Mouse (Mus musculus): Measurements from ENCODE around the gene Osbpl9. TPM values are rescaled to one million over a fixed set of nuclear protein-coding genes. Genes with fewer than 3 reads are reported as not detected.

Gene Osbpl9
- polyA plus RNA-seq, 1 experiment from 2014 or later = 54.7 TPM

DNA sequence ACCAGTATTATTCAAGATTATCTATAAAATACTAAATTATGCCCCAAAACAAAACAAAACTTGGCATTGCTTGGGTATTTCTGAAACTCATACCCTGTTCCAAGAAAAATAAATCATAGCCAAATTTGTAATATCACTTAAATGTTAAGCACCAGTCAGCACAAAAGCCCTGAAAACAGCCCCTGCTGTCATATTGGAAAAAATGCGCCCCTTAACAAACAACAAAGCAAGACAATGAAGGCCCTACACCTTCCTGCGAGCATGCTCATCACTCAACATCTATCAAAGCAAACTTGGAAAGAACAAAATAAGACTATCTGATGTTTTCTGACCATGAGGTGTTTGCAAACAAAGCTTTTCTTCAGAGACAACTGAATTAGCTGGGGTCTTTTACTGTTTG is 91.1 kb downstream of the Osbpl9 start:
- ATAC-seq (ENCODE audit: low read depth) = no peak
- no peak overlapping the region for H3K4me3 ChIP-seq (ENCODE audit: low read depth, low read length)
- peaks cover 10% of the 10 kb centered on the region for H3K4me1 ChIP-seq (ENCODE audit: control insufficient read depth, insufficient read depth, low read length)
- H3K36me3 ChIP-seq (ENCODE audit: control insufficient read depth, insufficient read depth, low read length) = no peaks in the 10 kb centered on the region
- H3K27ac ChIP-seq (replicated peaks; ENCODE audit: low read depth, low read length) = no peak overlapping the region
- H3K4me2 ChIP-seq (ENCODE audit: low read depth, low read length) = no peak overlapping the region
- no peak for DNase-seq (ENCODE audit: low spot score)
- no peaks in the 10 kb centered on the region for H3K9me3 ChIP-seq (ENCODE audit: control insufficient read depth, low read length)
- 92% methylated on average over 2 of the region's 2 CpGs for WGBS
- no peak overlapping the region for H3K9ac ChIP-seq (ENCODE audit: low read depth, low read length)
- H3K27me3 ChIP-seq (replicated peaks; ENCODE audit: control insufficient read depth, insufficient read depth, low read length) = no peaks in the 10 kb centered on the region

DNA sequence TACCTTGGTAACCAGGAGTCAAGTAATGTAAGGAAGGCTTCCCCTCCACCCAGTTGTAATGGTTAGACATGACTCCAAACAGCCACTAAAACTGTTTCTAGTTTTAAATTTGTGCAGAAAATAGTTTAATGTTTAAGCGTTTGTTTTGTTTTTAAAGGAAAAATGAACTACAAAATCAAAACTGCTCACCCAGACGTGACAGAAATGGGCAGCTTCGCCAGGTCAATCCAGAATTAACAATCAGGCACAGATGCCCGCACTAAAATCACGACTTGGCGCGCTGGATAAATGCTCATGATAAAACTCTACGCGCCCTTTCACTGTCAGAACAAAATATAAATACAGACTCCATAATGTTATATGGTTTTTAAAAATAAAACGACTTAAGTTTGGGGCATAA is 92.4 kb downstream of the Osbpl9 start:
- H3K9me3 ChIP-seq (ENCODE audit: control insufficient read depth, low read length) = no peaks in the 10 kb centered on the region
- no peak overlapping the region for H3K4me3 ChIP-seq (ENCODE audit: low read depth, low read length)
- DNase-seq (ENCODE audit: low spot score) (no peak), ATAC-seq (ENCODE audit: low read depth) (no peak)
- no peak overlapping the region for H3K4me2 ChIP-seq (ENCODE audit: low read depth, low read length)
- no peaks in the 10 kb centered on the region for H3K27me3 ChIP-seq (replicated peaks; ENCODE audit: control insufficient read depth, insufficient read depth, low read length)
- H3K36me3 ChIP-seq (ENCODE audit: control insufficient read depth, insufficient read depth, low read length) = no peaks in the 10 kb centered on the region
- H3K9ac ChIP-seq (ENCODE audit: low read depth, low read length) = no peak overlapping the region
- 88% methylated on average over 10 of the region's 10 CpGs for WGBS
- H3K4me1 ChIP-seq (ENCODE audit: control insufficient read depth, insufficient read depth, low read length) = no peaks in the 10 kb centered on the region
- H3K27ac ChIP-seq (replicated peaks; ENCODE audit: low read depth, low read length) = no peak overlapping the region

DNA sequence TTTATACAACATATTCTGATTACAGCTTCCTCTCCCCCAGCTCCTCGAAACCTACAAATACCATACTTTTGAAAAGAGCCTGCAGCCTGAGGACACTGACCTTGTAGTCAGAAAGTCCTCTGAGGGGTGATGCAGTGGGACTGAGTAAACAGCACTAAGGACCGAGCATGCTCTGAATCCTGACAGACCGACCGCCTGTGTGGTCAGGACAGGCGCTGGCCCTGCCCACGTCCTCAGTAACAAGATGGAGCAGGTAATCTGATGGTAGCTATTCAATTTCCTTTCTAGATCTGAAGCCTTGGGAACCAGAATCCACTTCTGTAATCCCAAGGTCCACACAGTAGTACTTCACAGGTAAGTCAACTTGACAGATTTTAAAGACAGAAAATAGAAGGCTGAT is 93.1 kb downstream of the Osbpl9 start:
- ATAC-seq (ENCODE audit: low read depth) (no peak), DNase-seq (ENCODE audit: low spot score) (no peak)
- Histone ChIP-seq H3K27ac (replicated peaks; ENCODE audit: low read depth, low read length) (no peak overlapping the region), H3K4me2 (ENCODE audit: low read depth, low read length) (no peak overlapping the region), H3K36me3 (ENCODE audit: control insufficient read depth, insufficient read depth, low read length) (no peaks in the 10 kb centered on the region), H3K4me1 (ENCODE audit: control insufficient read depth, insufficient read depth, low read length) (no peaks in the 10 kb centered on the region), H3K4me3 (ENCODE audit: low read depth, low read length) (no peak overlapping the region), H3K27me3 (replicated peaks; ENCODE audit: control insufficient read depth, insufficient read depth, low read length) (no peaks in the 10 kb centered on the region), H3K9me3 (ENCODE audit: control insufficient read depth, low read length) (no peaks in the 10 kb centered on the region), H3K9ac (ENCODE audit: low read depth, low read length) (no peak overlapping the region)
- 76% methylated on average over 6 of the region's 6 CpGs for WGBS

DNA sequence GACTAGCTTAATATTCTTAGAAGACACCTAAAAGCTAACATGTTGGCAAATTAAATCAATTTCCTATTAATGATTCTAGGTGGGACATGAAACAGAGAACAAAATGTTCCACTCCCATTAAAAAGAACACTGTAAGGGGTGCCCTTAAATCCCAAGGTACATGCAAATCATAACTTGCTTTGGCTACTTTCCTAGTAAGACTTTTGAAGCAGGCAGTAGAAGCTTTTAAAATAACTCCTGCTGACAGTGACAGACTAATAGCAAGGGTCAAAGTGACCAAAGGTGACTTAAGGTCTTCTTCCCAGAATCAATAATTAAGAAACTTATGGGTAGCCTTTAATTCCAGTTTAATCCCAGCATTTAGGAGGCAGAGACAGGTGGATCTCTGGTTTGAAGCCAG is 95.5 kb downstream of the Osbpl9 start:
- H3K36me3 ChIP-seq (ENCODE audit: control insufficient read depth, insufficient read depth, low read length) = no peaks in the 10 kb centered on the region; the same call in 1 of the 2 replicates

DNA sequence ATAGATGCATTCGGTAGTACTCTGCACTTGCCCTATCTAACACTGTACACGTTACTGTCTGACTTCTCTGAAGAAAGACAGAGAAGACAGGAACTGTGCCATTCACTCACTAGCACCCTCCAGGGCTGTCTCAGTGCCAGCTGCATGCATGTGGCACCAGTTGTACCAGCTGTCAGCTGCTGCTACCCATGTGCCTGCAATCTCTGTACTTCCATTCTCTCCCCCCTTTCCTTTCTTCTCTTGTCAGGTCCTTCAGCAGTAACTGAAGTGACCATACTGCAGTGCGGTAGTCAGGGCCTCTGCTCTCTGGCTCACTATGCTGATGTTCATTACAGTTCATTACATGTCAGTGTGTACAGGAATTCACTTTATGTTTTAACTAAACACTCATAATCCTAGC is 96.0 kb downstream of the Osbpl9 start:
- no peak overlapping the region for H3K9ac ChIP-seq (ENCODE audit: low read depth, low read length)
- ATAC-seq (ENCODE audit: low read depth) (no peak), DNase-seq (ENCODE audit: low spot score) (no peak)
- H3K9me3 ChIP-seq (ENCODE audit: control insufficient read depth, low read length) = no peaks in the 10 kb centered on the region
- peaks cover 5% of the 10 kb centered on the region; the same call in 1 of the 2 replicates for H3K36me3 ChIP-seq (ENCODE audit: control insufficient read depth, insufficient read depth, low read length)
- H3K27me3 ChIP-seq (replicated peaks; ENCODE audit: control insufficient read depth, insufficient read depth, low read length) = no peaks in the 10 kb centered on the region
- H3K4me1 ChIP-seq (ENCODE audit: control insufficient read depth, insufficient read depth, low read length) = peaks cover 6% of the 10 kb centered on the region; the same call in 1 of the 2 replicates
- no peak overlapping the region for H3K4me3 ChIP-seq (ENCODE audit: low read depth, low read length)
- no peak overlapping the region for H3K4me2 ChIP-seq (ENCODE audit: low read depth, low read length)
- no peak overlapping the region for H3K27ac ChIP-seq (replicated peaks; ENCODE audit: low read depth, low read length)
- 77% methylated on average over 3 of the region's 3 CpGs for WGBS

More for the DNA sequence above, 95.5 kb downstream of the Osbpl9 start:
- no peak overlapping the region for H3K27ac ChIP-seq (replicated peaks; ENCODE audit: low read depth, low read length)
- ATAC-seq (ENCODE audit: low read depth) (no peak), DNase-seq (ENCODE audit: low spot score) (no peak)
- peaks cover 6% of the 10 kb centered on the region; the same call in 1 of the 2 replicates for H3K4me1 ChIP-seq (ENCODE audit: control insufficient read depth, insufficient read depth, low read length)
- no peaks in the 10 kb centered on the region for H3K27me3 ChIP-seq (replicated peaks; ENCODE audit: control insufficient read depth, insufficient read depth, low read length)
- no peak overlapping the region for H3K4me2 ChIP-seq (ENCODE audit: low read depth, low read length)
- H3K9ac ChIP-seq (ENCODE audit: low read depth, low read length) = no peak overlapping the region
- no peak overlapping the region for H3K4me3 ChIP-seq (ENCODE audit: low read depth, low read length)
- no peaks in the 10 kb centered on the region for H3K9me3 ChIP-seq (ENCODE audit: control insufficient read depth, low read length)

DNA sequence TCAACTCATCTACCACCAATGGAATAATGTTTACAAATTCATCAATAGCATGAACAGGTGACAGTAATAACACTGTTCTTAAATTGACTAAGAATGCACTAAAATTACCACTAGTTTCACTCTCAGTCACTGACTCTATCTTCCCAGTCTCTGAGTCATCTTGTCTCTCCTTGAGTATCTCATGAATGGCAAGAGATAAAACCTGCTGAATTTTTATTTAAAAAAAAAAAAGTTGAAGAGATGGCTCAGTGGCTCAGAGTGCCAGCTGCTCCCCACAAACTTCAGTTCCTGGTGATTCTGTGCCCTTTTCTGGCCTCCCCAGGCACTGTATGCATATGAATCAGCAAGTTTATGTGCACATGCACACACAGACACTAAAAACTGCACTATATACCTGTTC is 96.8 kb downstream of the Osbpl9 start:
- Histone ChIP-seq H3K27ac (replicated peaks; ENCODE audit: low read depth, low read length) (no peak overlapping the region), H3K4me3 (ENCODE audit: low read depth, low read length) (no peak overlapping the region), H3K36me3 (ENCODE audit: control insufficient read depth, insufficient read depth, low read length) (peaks cover 5% of the 10 kb centered on the region; the same call in 1 of the 2 replicates), H3K27me3 (replicated peaks; ENCODE audit: control insufficient read depth, insufficient read depth, low read length) (no peaks in the 10 kb centered on the region), H3K9me3 (ENCODE audit: control insufficient read depth, low read length) (no peaks in the 10 kb centered on the region), H3K4me2 (ENCODE audit: low read depth, low read length) (no peak overlapping the region), H3K9ac (ENCODE audit: low read depth, low read length) (no peak overlapping the region), H3K4me1 (ENCODE audit: control insufficient read depth, insufficient read depth, low read length) (peaks cover 6% of the 10 kb centered on the region; the same call in 1 of the 2 replicates)
- ATAC-seq (ENCODE audit: low read depth) (no peak), DNase-seq (ENCODE audit: low spot score) (no peak)

DNA sequence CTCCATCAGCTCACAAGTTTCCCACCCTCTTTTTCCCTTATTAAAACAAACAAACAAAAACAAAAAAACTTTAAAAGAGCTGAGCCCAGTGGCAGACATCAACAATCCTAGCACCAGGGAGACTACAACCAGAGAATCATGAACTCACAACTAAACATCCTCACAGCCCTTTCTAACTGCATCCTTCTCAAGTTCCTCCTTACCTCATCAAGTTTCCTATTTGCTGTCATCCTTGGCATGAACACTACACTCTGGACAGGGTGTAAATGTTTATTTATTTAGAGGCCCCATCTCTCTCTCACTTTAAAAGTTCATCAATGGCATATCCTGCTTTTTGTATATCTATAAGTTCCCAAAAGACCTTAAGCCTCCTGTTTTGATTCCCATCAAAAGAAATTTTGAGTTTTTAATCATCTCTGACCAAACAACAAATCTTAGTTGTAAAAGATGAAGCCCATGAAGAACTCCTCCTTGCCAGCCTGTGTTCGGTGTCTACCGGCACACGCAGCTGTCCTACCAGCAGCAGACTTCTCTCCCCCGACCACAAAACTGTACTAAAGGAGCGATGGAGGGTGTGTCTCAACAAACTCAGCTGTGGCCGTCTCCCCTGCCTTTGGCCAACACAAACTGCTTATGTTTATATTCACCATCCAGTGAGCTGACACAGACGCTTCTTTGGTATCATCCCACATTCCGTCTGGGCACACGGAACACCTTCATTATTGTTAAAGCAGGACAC is 98.8 kb downstream of the Osbpl9 start:
- no peak overlapping the region for H3K27ac ChIP-seq (replicated peaks; ENCODE audit: low read depth, low read length)

DNA sequence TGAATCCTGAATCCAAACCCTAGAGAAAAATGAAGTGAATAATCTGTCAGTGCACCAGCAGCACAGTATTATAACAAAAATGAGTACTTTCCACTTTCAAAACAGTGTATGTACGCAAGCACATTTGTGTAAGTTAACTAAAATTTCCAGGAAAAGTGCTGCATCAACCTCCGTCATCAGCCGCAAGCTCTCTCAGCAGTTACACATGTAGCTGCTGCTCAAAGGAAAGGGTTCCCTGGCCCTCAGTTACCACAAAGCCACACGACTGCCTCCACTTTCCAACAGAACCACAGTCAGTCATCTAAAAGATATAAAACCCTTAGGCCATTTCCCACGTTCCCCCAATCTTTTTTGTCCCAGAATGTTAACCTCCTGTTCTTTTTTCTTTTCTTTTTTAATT is 99.5 kb downstream of the Osbpl9 start:
- Histone ChIP-seq H3K27me3 (replicated peaks; ENCODE audit: control insufficient read depth, insufficient read depth, low read length) (no peaks in the 10 kb centered on the region), H3K27ac (replicated peaks; ENCODE audit: low read depth, low read length) (no peak overlapping the region), H3K9ac (ENCODE audit: low read depth, low read length) (no peak overlapping the region), H3K4me1 (ENCODE audit: control insufficient read depth, insufficient read depth, low read length) (peaks cover 6% of the 10 kb centered on the region; the same call in 1 of the 2 replicates), H3K9me3 (ENCODE audit: control insufficient read depth, low read length) (no peaks in the 10 kb centered on the region), H3K4me3 (ENCODE audit: low read depth, low read length) (no peak overlapping the region), H3K36me3 (ENCODE audit: control insufficient read depth, insufficient read depth, low read length) (peaks cover 9% of the 10 kb centered on the region; the same call in 1 of the 2 replicates), H3K4me2 (ENCODE audit: low read depth, low read length) (no peak overlapping the region)
- WGBS = 86% methylated on average over 5 of the region's 5 CpGs
- ATAC-seq (ENCODE audit: low read depth) (no peak), DNase-seq (ENCODE audit: low spot score) (no peak)

More for the DNA sequence above, 98.8 kb downstream of the Osbpl9 start:
- Histone ChIP-seq H3K4me2 (ENCODE audit: low read depth, low read length) (no peak overlapping the region), H3K27me3 (replicated peaks; ENCODE audit: control insufficient read depth, insufficient read depth, low read length) (no peaks in the 10 kb centered on the region), H3K9me3 (ENCODE audit: control insufficient read depth, low read length) (no peaks in the 10 kb centered on the region), H3K4me3 (ENCODE audit: low read depth, low read length) (no peak overlapping the region), H3K36me3 (ENCODE audit: control insufficient read depth, insufficient read depth, low read length) (peaks cover 9% of the 10 kb centered on the region; the same call in 1 of the 2 replicates), H3K9ac (ENCODE audit: low read depth, low read length) (no peak overlapping the region), H3K4me1 (ENCODE audit: control insufficient read depth, insufficient read depth, low read length) (peaks cover 6% of the 10 kb centered on the region; the same call in 1 of the 2 replicates)
- ATAC-seq (ENCODE audit: low read depth) = no peak
- WGBS = 65% methylated on average over 9 of the region's 9 CpGs
- no peak for DNase-seq (ENCODE audit: low spot score)

DNA sequence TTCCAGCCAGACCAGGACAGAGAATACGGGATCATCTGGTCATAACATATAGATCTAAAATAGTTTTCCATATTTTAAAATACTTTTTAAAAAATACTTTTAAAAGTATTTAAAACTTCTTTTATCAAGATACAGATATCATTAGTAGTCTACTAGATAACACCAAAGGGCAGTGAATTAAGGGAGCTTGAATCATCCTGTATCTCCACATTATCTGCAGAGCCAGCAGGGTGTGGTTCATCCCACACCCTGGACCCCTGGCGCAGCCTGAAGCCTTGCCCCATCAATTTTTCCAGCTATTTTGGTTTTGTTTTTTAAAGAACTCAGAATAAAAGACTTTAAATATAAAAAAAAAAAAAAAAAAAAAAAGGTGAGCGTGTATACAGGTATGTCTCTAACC is 103.2 kb downstream of the Osbpl9 start:
- Histone ChIP-seq H3K36me3 (ENCODE audit: control insufficient read depth, insufficient read depth, low read length) (peaks cover 9% of the 10 kb centered on the region; the same call in 1 of the 2 replicates), H3K27ac (replicated peaks; ENCODE audit: low read depth, low read length) (no peak overlapping the region), H3K4me3 (ENCODE audit: low read depth, low read length) (no peak overlapping the region), H3K9me3 (ENCODE audit: control insufficient read depth, low read length) (no peaks in the 10 kb centered on the region), H3K27me3 (replicated peaks; ENCODE audit: control insufficient read depth, insufficient read depth, low read length) (no peaks in the 10 kb centered on the region), H3K9ac (ENCODE audit: low read depth, low read length) (no peak overlapping the region), H3K4me2 (ENCODE audit: low read depth, low read length) (no peak overlapping the region), H3K4me1 (ENCODE audit: control insufficient read depth, insufficient read depth, low read length) (peaks cover 6% of the 10 kb centered on the region; the same call in 1 of the 2 replicates)
- no peak for DNase-seq (ENCODE audit: low spot score)
- 93% methylated on average over 3 of the region's 3 CpGs for WGBS
- ATAC-seq (ENCODE audit: low read depth) = no peak

All from embryonic facial prominence, embryonic 14.5 days (tissue).